Mouse (Mus musculus) cortical plate, adult 2 months (tissue): ENCODE data around the gene Olfr186. TPM values are rescaled to one million over a fixed set of nuclear protein-coding genes. Genes with fewer than 3 reads are reported as not detected.
"Not testable (repeated sequence)": the region's sequence is repeated elsewhere in the genome, so short reads cannot be mapped to it uniquely, and the experiment has no call there.

Source experiments
- H3K27ac ChIP-seq: fragments of 200-500 bp; 2 replicates; pipeline ENCODE4 v1.5.1; 2012; ENCODE audit warnings: low read length, control low read depth, inconsistent platforms; ENCODE audit not compliant: insufficient read depth
- H3K4me1 ChIP-seq: fragments of 200-500 bp; 2 replicates; pipeline ENCODE4 v1.6.1; 2011; ENCODE audit warnings: low read length; ENCODE audit not compliant: control insufficient read depth, insufficient read depth
- H3K4me3 ChIP-seq: fragments of 200-500 bp; 2 replicates; pipeline ENCODE4 v1.5.1; 2011; ENCODE audit warnings: mild to moderate bottlenecking, low read length, control low read depth; ENCODE audit not compliant: insufficient read depth
- CTCF ChIP-seq: fragments of 200-500 bp; IDR thresholded peaks from 2 replicates; pipeline ENCODE4 v1.5.1; 2011; ENCODE audit warnings: mild to moderate bottlenecking, control low read depth, low read length; ENCODE audit not compliant: insufficient read depth; ENCODE audit errors: extremely low read depth
- POLR2A ChIP-seq: fragments of 200-500 bp; IDR thresholded peaks from 2 replicates; pipeline ENCODE4 v1.6.1; 2011; ENCODE audit warnings: mild to moderate bottlenecking, low read length, control low read depth; ENCODE audit not compliant: insufficient read depth; ENCODE audit errors: extremely low read depth
- polyA plus RNA-seq: library from polyadenylated mRNA; depleted of rRNA; stranded (reverse); fragments of >200 nt; gene quantifications from 2 replicates; pipeline ENCODE4 v1.2.3, GENCODE M21; 2012; rRNA removed

Gene Olfr186
- polyA plus RNA-seq: not detected in 2 replicates

DNA sequence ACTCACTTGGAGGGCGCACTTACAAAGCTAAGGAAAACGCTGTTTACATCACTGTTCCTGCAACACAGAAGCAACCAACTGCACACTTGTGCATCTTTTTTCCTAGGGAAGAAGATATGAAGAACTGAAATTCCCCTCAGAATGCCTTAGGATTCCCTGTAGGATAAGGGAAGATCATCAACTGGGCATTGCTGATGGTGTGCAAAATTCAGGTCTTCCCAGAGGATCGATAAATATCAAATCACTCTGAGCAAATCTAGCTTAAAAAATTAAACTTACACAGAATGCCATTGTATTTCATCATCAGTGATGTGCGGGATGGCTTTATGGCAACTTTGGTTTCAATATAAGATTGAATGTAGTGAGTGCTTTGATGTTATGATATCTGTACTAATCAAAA is at the start of gene Olfr186:
TSS of gene Olfr186 (minus strand) at position 101 of the 400 bp plus-strand sequence.
- Histone ChIP-seq H3K27ac (no peak within 1 kb of the TSS), H3K4me1 (no peaks in the 10 kb centered on the region), H3K4me3 (no peak within 1 kb of the TSS)
- TF ChIP-seq CTCF (no peak), POLR2A (no peak)

DNA sequence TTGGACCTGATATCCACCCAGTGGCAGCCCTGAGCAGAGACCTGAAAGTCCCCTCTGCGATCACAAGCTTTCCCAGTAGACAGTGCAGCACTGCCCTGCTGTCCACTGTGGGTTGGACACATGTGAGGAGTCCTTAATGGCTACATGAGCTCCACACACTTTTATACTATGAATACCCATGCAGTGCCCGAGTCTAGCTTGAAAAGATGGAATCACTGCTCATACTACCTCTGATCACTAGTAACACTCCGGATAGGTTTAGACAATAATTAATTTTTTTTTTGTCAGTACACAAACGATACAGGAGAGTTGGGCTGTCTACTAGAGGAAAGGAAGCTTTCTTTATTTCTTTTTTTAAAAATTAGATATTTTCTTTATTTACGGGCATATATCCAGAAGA is 47.8 kb upstream of the Olfr186 start, which contains the start of gene Olfr190:
TSS of gene Olfr190 (minus strand) at position 101 of the 400 bp plus-strand sequence.
- no peaks in the 10 kb centered on the region for H3K4me1 ChIP-seq
- H3K4me3 ChIP-seq: no peak within 1 kb of the TSS
- TF ChIP-seq CTCF (no peak), POLR2A (no peak)

GRCm38 (mm10) chr16:59073520-59073919 is 43.4 kb upstream of the Olfr186 start:
- Histone ChIP-seq H3K27ac (no peak overlapping the region), H3K4me3 (no peak overlapping the region), H3K4me1 (no peaks in the 10 kb centered on the region)
- TF ChIP-seq POLR2A (no peak), CTCF (no peak)

More for the DNA sequence above, 47.8 kb upstream of the Olfr186 start, which contains the start of gene Olfr190:
- no peak within 1 kb of the TSS for H3K27ac ChIP-seq

DNA sequence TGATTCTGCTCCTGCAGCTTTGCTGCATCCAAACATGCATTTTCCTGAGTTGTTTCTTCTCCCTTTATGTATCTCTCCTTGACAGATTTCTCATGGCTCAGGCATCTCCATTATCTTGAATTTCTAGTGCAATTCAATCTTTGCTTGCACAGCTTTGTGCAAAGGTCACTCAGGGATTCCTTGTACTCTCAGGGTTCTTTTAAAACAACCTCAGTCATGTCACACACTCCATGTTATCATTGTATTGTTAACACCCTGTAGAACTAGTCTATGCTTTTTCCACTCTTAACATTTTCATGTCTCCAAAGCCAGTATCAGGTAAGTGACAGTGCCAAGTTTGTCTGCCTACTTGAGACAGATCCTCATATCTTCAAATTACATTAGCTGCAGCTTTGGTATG is 41.7 kb upstream of the Olfr186 start:
- TF ChIP-seq POLR2A (no peak), CTCF (no peak)
- Histone ChIP-seq H3K4me3 (no peak overlapping the region), H3K27ac (no peak overlapping the region), H3K4me1 (no peaks in the 10 kb centered on the region)

GRCm38 (mm10) chr16:59062411-59062810 is 32.3 kb upstream of the Olfr186 start:
- not testable (repeated sequence) for H3K4me3 ChIP-seq, H3K4me1 ChIP-seq, H3K27ac ChIP-seq

DNA sequence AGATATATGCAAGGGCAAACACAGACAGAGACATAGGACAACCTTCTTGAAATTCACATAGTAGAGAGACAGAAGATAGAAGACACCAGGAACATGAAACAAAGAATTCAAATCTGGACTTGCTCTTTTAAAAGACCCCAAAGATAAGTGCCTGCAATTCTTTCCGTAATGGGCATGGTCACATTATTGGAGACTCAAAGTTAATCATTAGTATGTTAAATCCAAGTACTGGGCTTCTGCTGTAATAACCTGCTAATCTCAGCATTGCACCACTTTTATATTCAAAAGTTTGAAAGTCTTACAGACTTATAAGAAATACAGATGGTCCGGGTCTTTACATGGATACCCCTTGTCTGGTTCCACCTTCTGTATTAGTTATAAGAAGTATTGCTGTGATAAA is 19.2 kb upstream of the Olfr186 start:
- H3K4me3 ChIP-seq, H3K27ac ChIP-seq, H3K4me1 ChIP-seq: not testable (repeated sequence)

DNA sequence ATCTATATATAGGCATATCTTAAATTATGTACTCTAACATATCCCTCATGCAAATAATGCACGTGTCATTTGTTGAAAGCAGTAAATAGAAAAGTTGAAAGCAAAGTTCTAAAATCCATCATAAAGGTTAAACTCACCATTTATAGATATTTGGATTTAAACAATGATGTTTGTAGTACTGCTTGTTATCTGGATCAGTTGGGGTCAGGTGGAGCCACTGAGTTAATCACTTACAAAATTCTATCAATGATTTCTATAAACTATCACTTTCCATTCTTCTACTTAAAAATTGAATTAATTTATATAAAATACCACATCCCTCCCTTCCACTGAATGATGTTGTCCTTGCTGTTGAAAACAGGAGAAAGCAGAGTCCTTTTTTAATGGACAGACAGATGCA is 18.8 kb upstream of the Olfr186 start:
- TF ChIP-seq CTCF (no peak), POLR2A (no peak)
- no peak overlapping the region for H3K4me3 ChIP-seq
- no peaks in the 10 kb centered on the region for H3K4me1 ChIP-seq
- no peak overlapping the region for H3K27ac ChIP-seq

DNA sequence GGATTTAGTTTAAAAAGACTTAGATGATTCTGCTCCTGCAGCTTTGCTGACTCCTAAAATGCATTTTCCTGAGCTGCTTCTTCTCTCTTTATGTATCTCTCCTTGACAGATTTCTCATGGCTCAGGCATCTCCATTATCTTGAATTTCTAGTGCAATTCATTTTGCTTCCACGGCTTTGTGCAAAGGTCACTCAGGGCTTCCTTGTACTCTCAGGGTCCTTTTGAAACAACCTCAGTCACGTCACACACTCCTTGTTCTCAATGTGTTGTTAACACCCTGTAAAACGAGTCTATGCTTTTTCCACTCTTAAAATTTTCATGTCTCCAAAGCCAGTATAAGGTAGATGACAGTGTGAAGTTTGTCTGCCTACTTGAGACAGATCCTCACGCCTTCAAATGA is 17.5 kb upstream of the Olfr186 start:
- H3K4me1 ChIP-seq: no peaks in the 10 kb centered on the region
- H3K4me3 ChIP-seq: no peak overlapping the region
- TF ChIP-seq CTCF (no peak), POLR2A (no peak)
- no peak overlapping the region for H3K27ac ChIP-seq

DNA sequence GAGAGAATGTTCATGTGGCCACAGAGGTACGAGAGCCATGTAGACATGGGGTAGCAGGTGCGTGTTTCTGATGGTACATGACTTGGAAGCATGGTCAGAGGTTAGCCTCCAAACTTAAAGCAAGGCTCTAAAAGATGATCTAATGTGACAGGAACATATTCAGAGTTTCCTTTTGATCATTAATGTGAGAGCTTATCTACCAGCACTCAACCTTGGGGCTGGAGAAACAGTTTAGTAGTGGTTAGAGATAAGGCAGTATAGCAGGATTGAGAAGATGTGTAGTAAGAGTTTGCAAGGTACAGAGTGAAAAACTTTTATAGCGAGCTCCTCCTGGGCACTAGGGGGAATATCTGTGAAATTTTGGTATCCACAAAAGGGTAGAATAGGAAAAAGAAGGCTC is 15.7 kb upstream of the Olfr186 start:
- TF ChIP-seq POLR2A: no peak
- no peak for TF ChIP-seq CTCF
- Histone ChIP-seq H3K27ac (no peak overlapping the region), H3K4me3 (no peak overlapping the region), H3K4me1 (no peaks in the 10 kb centered on the region)

- TF ChIP-seq CTCF (no peak), POLR2A (no peak)
- no peaks in the 10 kb centered on the region for H3K4me1 ChIP-seq
- H3K27ac ChIP-seq: no peak within 1 kb of the TSS
- no peak within 1 kb of the TSS for H3K4me3 ChIP-seq
These were observed 9.6 kb upstream of the Olfr186 start, which contains the start of gene Olfr187 for GRCm38 (mm10) chr16:59039710-59040109. TSS of gene Olfr187 (minus strand) at chr16:59039767.

- TF ChIP-seq POLR2A: no peak
- TF ChIP-seq CTCF: no peak
- Histone ChIP-seq H3K27ac (no peak overlapping the region), H3K4me3 (no peak overlapping the region), H3K4me1 (no peaks in the 10 kb centered on the region)
These were observed 16.6 kb downstream of the Olfr186 start for GRCm38 (mm10) chr16:59013357-59014018.

GRCm38 (mm10) chr16:59007146-59007545 is 22.9 kb downstream of the Olfr186 start:
- Histone ChIP-seq H3K4me1 (no peaks in the 10 kb centered on the region), H3K4me3 (no peak overlapping the region), H3K27ac (no peak overlapping the region)
- TF ChIP-seq CTCF: no peak
- no peak for TF ChIP-seq POLR2A
